Mouse (Mus musculus) spleen, adult 2 months (tissue): ENCODE measurements around the gene Tgfbr3. TPM values are rescaled to one million over a fixed set of nuclear protein-coding genes. Genes with fewer than 3 reads are reported as not detected.
A peak's percentile ranks its signal among the peaks of the same experiment; 100 is the strongest.

ENCODE experiments used
- DNase-seq, 2 experiments: peaks; one replicate each; pipeline versions ENCODE4 v3.0.0 to v3.0.0-alpha.2; 2012 to 2021; ENCODE audit warnings: low spot score in 2 of 2, low read depth in 1 of 2
- H3K27ac ChIP-seq: fragments of 200-500 bp; 2 replicates; pipeline ENCODE4 v1.5.1; 2012; ENCODE audit warnings: low read length, inconsistent platforms; ENCODE audit not compliant: insufficient read depth
- H3K27me3 ChIP-seq: fragments of 200-500 bp; 2 replicates; pipeline ENCODE4 v1.6.1; 2012; ENCODE audit warnings: mild to moderate bottlenecking, moderate library complexity, low read length, inconsistent platforms; ENCODE audit not compliant: control insufficient read depth, insufficient read depth
- H3K36me3 ChIP-seq: fragments of 200-500 bp; 2 replicates; pipeline ENCODE4 v1.6.1; 2012; ENCODE audit warnings: mild to moderate bottlenecking, low read length, inconsistent platforms; ENCODE audit not compliant: control insufficient read depth, insufficient read depth
- H3K4me1 ChIP-seq: fragments of 200-500 bp; 2 replicates; pipeline ENCODE4 v1.6.1; 2011; ENCODE audit warnings: inconsistent platforms; ENCODE audit not compliant: control insufficient read depth, insufficient read depth, insufficient read length
- H3K4me3 ChIP-seq: fragments of 200-500 bp; 2 replicates; pipeline ENCODE4 v1.5.1; 2011; ENCODE audit warnings: mild to moderate bottlenecking, inconsistent platforms; ENCODE audit not compliant: insufficient read depth, insufficient read length; ENCODE audit errors: extremely low read depth
- CTCF ChIP-seq: fragments of 200-500 bp; IDR thresholded peaks from 2 replicates; pipeline ENCODE4 v1.5.1; 2011; ENCODE audit warnings: mild to moderate bottlenecking, inconsistent platforms; ENCODE audit not compliant: insufficient read depth, insufficient read length, insufficient replicate concordance; ENCODE audit errors: extremely low read depth
- POLR2A ChIP-seq: fragments of 200-500 bp; IDR thresholded peaks from 2 replicates; pipeline ENCODE4 v1.6.1; 2011; ENCODE audit warnings: low read depth, low read length, inconsistent platforms
- WGBS: fragments of 180-500 bp; shearing (Covaris S2); methylation state at CpG from one replicate; pipeline ENCODE4 v1.1.7; 2018; 5-methylcytosine and 5-hydroxymethylcytosine counted together
- polyA plus RNA-seq: library from polyadenylated mRNA; depleted of rRNA; stranded (reverse); fragments of >200 nt; gene quantifications from 2 replicates; pipeline ENCODE4 v1.2.3, GENCODE M21; 2012

Gene Tgfbr3
- polyA plus RNA-seq, 1 experiment = 20.5 TPM

GRCm38 (mm10) chr5:107266566-107266965 lies 22.9 kb downstream of the Tgfbr3 start:
- no peak for TF ChIP-seq CTCF
- TF ChIP-seq POLR2A = no peak
- Histone ChIP-seq H3K27ac (no peak overlapping the region), H3K27me3 (no peaks in the 10 kb centered on the region), H3K4me3 (no peak overlapping the region), H3K4me1 (peaks cover 3% of the 10 kb centered on the region; the same call in 1 of the 2 replicates), H3K36me3 (no peaks in the 10 kb centered on the region)
- 93% methylated on average over 3 of the region's 3 CpGs for WGBS
- no peak for DNase-seq

GRCm38 (mm10) chr5:107264426-107265360 lies 24.7 kb downstream of the Tgfbr3 start:
- TF ChIP-seq CTCF (no peak), POLR2A (no peak)
- 67% methylated on average over 16 of the region's 16 CpGs for WGBS
- Histone ChIP-seq H3K27me3 (no peaks in the 10 kb centered on the region), H3K4me1 (peaks cover 3% of the 10 kb centered on the region; the same call in 1 of the 2 replicates), H3K27ac (0 out of 2 replicates have a peak overlapping the region, but pooled peaks have one; percentile 17), H3K36me3 (no peaks in the 10 kb centered on the region), H3K4me3 (no peak overlapping the region)
- DNase-seq = no peak

- no peaks in the 10 kb centered on the region for H3K27me3 ChIP-seq
- 87% methylated on average over 3 of the region's 3 CpGs for WGBS
- no peak for TF ChIP-seq CTCF
- TF ChIP-seq POLR2A = no peak
- H3K27ac ChIP-seq = no peak overlapping the region
- H3K4me3 ChIP-seq = no peak overlapping the region
- no peak for DNase-seq
- no peaks in the 10 kb centered on the region for H3K36me3 ChIP-seq
- H3K4me1 ChIP-seq = peaks cover 3% of the 10 kb centered on the region; the same call in 1 of the 2 replicates
These were observed 25.6 kb downstream of the Tgfbr3 start for GRCm38 (mm10) chr5:107263836-107264235.

GRCm38 (mm10) chr5:107261930-107262329 lies 27.5 kb downstream of the Tgfbr3 start:
- Histone ChIP-seq H3K4me3 (no peak overlapping the region), H3K4me1 (peaks cover 3% of the 10 kb centered on the region; the same call in 1 of the 2 replicates), H3K36me3 (no peaks in the 10 kb centered on the region), H3K27me3 (no peaks in the 10 kb centered on the region), H3K27ac (no peak overlapping the region)
- 84% methylated on average over 6 of the region's 6 CpGs for WGBS
- DNase-seq = no peak
- TF ChIP-seq POLR2A (no peak), CTCF (no peak)

- Histone ChIP-seq H3K4me1 (peaks cover 3% of the 10 kb centered on the region; the same call in 1 of the 2 replicates), H3K36me3 (no peaks in the 10 kb centered on the region), H3K27me3 (no peaks in the 10 kb centered on the region), H3K4me3 (no peak overlapping the region), H3K27ac (no peak overlapping the region)
- TF ChIP-seq CTCF (no peak), POLR2A (no peak)
- no peak for DNase-seq
- 78% methylated on average over 10 of the region's 10 CpGs for WGBS
These were observed 28.5 kb downstream of the Tgfbr3 start for GRCm38 (mm10) chr5:107260708-107261495.

GRCm38 (mm10) chr5:107259487-107260040 lies 29.9 kb downstream of the Tgfbr3 start:
- TF ChIP-seq CTCF (no peak), POLR2A (no peak)
- Histone ChIP-seq H3K4me1 (peaks cover 3% of the 10 kb centered on the region; the same call in 1 of the 2 replicates), H3K4me3 (no peak overlapping the region), H3K27ac (no peak overlapping the region), H3K27me3 (no peaks in the 10 kb centered on the region), H3K36me3 (no peaks in the 10 kb centered on the region)
- no peak for DNase-seq
- 46% methylated on average over 4 of the region's 4 CpGs for WGBS
